In genomic region chr5:37753366-37753765, GRCm38 (mm10) we compare ENCODE assay signal across 22 mouse cellular contexts. TPM values are rescaled to one million over a fixed set of nuclear protein-coding genes. Genes with fewer than 3 reads are reported as not detected.
DNase-seq lines count a peak whose midpoint lies in the region; ATAC-seq and TF ChIP-seq lines count a peak whose summit lies in the region.
"Had no signal": no experiment of that assay in that cellular context is flagged by ENCODE, and none has a peak within 500 bp of the region (broad histone marks: within the 10 kb centered on the region; RNA-seq: fewer than 3 reads in every experiment).

No protein-coding gene starts in this region.

- ATAC-seq in intestine, postnatal 0 days: peak; percentile 86
- no peak for ATAC-seq in CD4-positive, CD25-positive, alpha-beta regulatory T cell, adult 4 months
- no peak for ATAC-seq in midbrain, embryonic 13.5 days
- ATAC-seq: liver, postnatal 0 days had no signal

- DNase-seq in ovary, adult 18-20 months (ENCODE audit: low spot score): peak; percentile 26
- DNase-seq in ovary, postnatal 10 days (ENCODE audit: low spot score): no peak
- peak; percentile 78 for DNase-seq in adrenal gland, postnatal 25 days
- no peak for DNase-seq in right cerebral cortex, postnatal 10 days (ENCODE audit: low spot score in 2 of 2)
- DNase-seq in gastrocnemius, adult 8-10 months (ENCODE audit: low spot score in 2 of 2): no peak
- DNase-seq: cerebellum, adult 9-10 months; heart, postnatal 10 days; layer of hippocampus, postnatal 36 days; left cerebral cortex, postnatal 4 days; liver, postnatal 0 days; lung, postnatal 10 days; retina, postnatal 1 day; thymus, postnatal 4 days had no signal

- H3K36me3 ChIP-seq in intestine, postnatal 0 days (ENCODE audit: control insufficient read depth, insufficient read depth): no peaks in the 10 kb centered on the region
- no peaks in the 10 kb centered on the region for H3K36me3 ChIP-seq in midbrain, embryonic 13.5 days
- H3K36me3 ChIP-seq: heart, embryonic 10.5 days; kidney, embryonic 15.5 days had no signal

- no peak overlapping the region for H3K4me3 ChIP-seq in intestine, postnatal 0 days (ENCODE audit: low read depth, low read length)
- no peak overlapping the region for H3K4me3 ChIP-seq in midbrain, embryonic 13.5 days (replicated peaks)
- H3K4me3 ChIP-seq: heart, embryonic 10.5 days; kidney, embryonic 15.5 days had no signal

- 38% methylated on average over 7 of the region's 7 CpGs for WGBS in intestine, postnatal 0 days
- WGBS in midbrain, embryonic 13.5 days: 89% methylated on average over 7 of the region's 7 CpGs

- H3K4me2 ChIP-seq in intestine, postnatal 0 days (replicated peaks; ENCODE audit: low read depth): no peak overlapping the region
- H3K4me2 ChIP-seq in midbrain, embryonic 13.5 days (replicated peaks): no peak overlapping the region
- H3K4me2 ChIP-seq: kidney, embryonic 15.5 days had no signal

- no peaks in the 10 kb centered on the region for H3K27me3 ChIP-seq in intestine, postnatal 0 days (replicated peaks; ENCODE audit: control insufficient read depth, insufficient read depth, low read length)
- H3K27me3 ChIP-seq in midbrain, embryonic 13.5 days: no peaks in the 10 kb centered on the region

- no peaks in the 10 kb centered on the region for H3K4me1 ChIP-seq in intestine, postnatal 0 days (replicated peaks; ENCODE audit: control insufficient read depth, insufficient read depth, low read length)
- no peaks in the 10 kb centered on the region for H3K4me1 ChIP-seq in midbrain, embryonic 13.5 days (replicated peaks)
- H3K4me1 ChIP-seq: kidney, embryonic 15.5 days had no signal

- TF ChIP-seq CTCF in intestine, postnatal 0 days (IDR thresholded peaks at IDR 0.05; ENCODE audit: low read depth): no peak

- no peak overlapping the region for H3K9ac ChIP-seq in intestine, postnatal 0 days (ENCODE audit: low read depth, low read length)
- no peak overlapping the region for H3K9ac ChIP-seq in midbrain, embryonic 13.5 days (replicated peaks)
- H3K9ac ChIP-seq: kidney, embryonic 15.5 days; liver, postnatal 0 days had no signal

- no peaks in the 10 kb centered on the region for H3K9me3 ChIP-seq in intestine, postnatal 0 days (ENCODE audit: control insufficient read depth)
- no peaks in the 10 kb centered on the region for H3K9me3 ChIP-seq in midbrain, embryonic 13.5 days
- H3K9me3 ChIP-seq: heart, embryonic 10.5 days; kidney, embryonic 15.5 days had no signal

- no peak overlapping the region for H3K27ac ChIP-seq in intestine, postnatal 0 days (ENCODE audit: low read depth, low read length)
- H3K27ac ChIP-seq in midbrain, embryonic 13.5 days: no peak overlapping the region
- H3K27ac ChIP-seq: heart, embryonic 10.5 days; kidney, embryonic 15.5 days had no signal

RNA-seq across cellular contexts. Expression of gene Cytl1, which starts 18.0 kb away (rescaled TPM):
- 1.00 and 1.2 TPM in 2 replicates for total RNA-seq in adrenal gland, postnatal 25 days (2021)
- 0.42 TPM in 1 of 2 replicates, not detected in the other for polyA plus RNA-seq in intestine, postnatal 0 days (2015; fragmentation: Nextera tagmentation; extraction: Ambion mirVana)
- not detected for polyA plus RNA-seq in CD4-positive, CD25-positive, alpha-beta regulatory T cell, adult 4 months (2017; shearing (Covaris generic))
- total RNA-seq in gastrocnemius, adult 8-10 months (2022): 1 to 10 TPM; 3.4 to 6.1 (median 4.2) TPM
- 0.16 TPM in 1 of 2 replicates, not detected in the other for polyA plus RNA-seq in midbrain, embryonic 13.5 days (2015; fragmentation: Nextera tagmentation; extraction: Ambion mirVana)
- total RNA-seq: left cerebral cortex, postnatal 4 days; megakaryocyte progenitor cell, adult 5-6 weeks; neutrophil, adult 5-6 weeks had no signal
- polyA plus RNA-seq: forebrain, embryonic 14.5 days; liver, adult 2 months; liver, postnatal 0 days had no signal

RNA-seq across cellular contexts. Expression of gene Stk32b, which starts 36.4 kb away (rescaled TPM):
- total RNA-seq in adrenal gland, postnatal 25 days (2021): 0.33 and 0.36 TPM in 2 replicates
- polyA plus RNA-seq in intestine, postnatal 0 days (2015; fragmentation: Nextera tagmentation; extraction: Ambion mirVana): 0.50 and 0.68 TPM in 2 replicates
- not detected for polyA plus RNA-seq in CD4-positive, CD25-positive, alpha-beta regulatory T cell, adult 4 months (2017; shearing (Covaris generic))
- under 1 TPM in 3 of 4 experiments, not detected in 1; 0.10 to 0.20 (median 0.16) TPM for total RNA-seq in gastrocnemius, adult 8-10 months (2022)
- polyA plus RNA-seq in midbrain, embryonic 13.5 days (2015; fragmentation: Nextera tagmentation; extraction: Ambion mirVana): 15.2 and 17.3 TPM in 2 replicates
- total RNA-seq: liver, adult 2 months; megakaryocyte progenitor cell, adult 5-6 weeks had no signal
- polyA plus RNA-seq: liver, adult 2 months had no signal

Comparison
In these comparisons a context has a peak if more than half of its experiments do, and no peak if none do; other contexts are left out.
1. DNase-seq: peak in ovary, adult 18-20 months (single experiment) and adrenal gland, postnatal 25 days (single experiment); none in ovary, postnatal 10 days (single experiment), right cerebral cortex, postnatal 10 days (0 of 2) and gastrocnemius, adult 8-10 months (0 of 2).